Mouse (Mus musculus): ENCODE measurements around the gene Cd37.

- TF ChIP-seq POLR2A (IDR thresholded peaks at IDR 0.05; ENCODE audit: borderline replicate concordance, extremely low read depth, low read depth, low read length) (no peak), CTCF (IDR thresholded peaks at IDR 0.05; ENCODE audit: insufficient read depth, low read length) (no peak)
Measured at GRCm38 (mm10) chr7:45229046-45229445, 9.9 kb downstream of the Cd37 start.
